Mouse (Mus musculus) stomach, embryonic 16.5 days (tissue): ENCODE data around the gene Gm26920. TPM values are rescaled to one million over a fixed set of nuclear protein-coding genes. Genes with fewer than 3 reads are reported as not detected.
"Not testable (repeated sequence)": the region's sequence is repeated elsewhere in the genome, so short reads cannot be mapped to it uniquely, and the experiment has no call there.

Experiments used
- ATAC-seq: fragments of 200-750 bp; cut with Nextera tagmentation; 2 replicates; pipeline ENCODE4 v1.8.0; 2017; ENCODE audit warnings: moderate number of reproducible peaks, moderate TSS enrichment; ENCODE audit not compliant: insufficient read depth, low FRiP score
- H3K27ac ChIP-seq: fragments of 300-500 bp; sonication (generic); 2 replicates; pipeline ENCODE4 v1.5.1; 2014; ENCODE audit warnings: low read length
- H3K27me3 ChIP-seq: fragments of 300-500 bp; sonication (generic); 2 replicates; pipeline ENCODE4 v1.6.1; 2014; ENCODE audit warnings: low read length, control low read depth, mixed read lengths; ENCODE audit not compliant: control insufficient read depth, insufficient read depth
- H3K36me3 ChIP-seq: fragments of 300-500 bp; sonication (generic); 2 replicates; pipeline ENCODE4 v1.6.1; 2014; ENCODE audit warnings: low read length; ENCODE audit not compliant: control insufficient read depth, insufficient read depth
- H3K4me1 ChIP-seq: fragments of 300-500 bp; sonication (generic); 2 replicates; pipeline ENCODE4 v1.6.1; 2014; ENCODE audit warnings: low read length, control low read depth, mixed read lengths; ENCODE audit not compliant: control insufficient read depth, insufficient read depth
- H3K4me2 ChIP-seq: fragments of 300-500 bp; sonication (generic); 2 replicates; pipeline ENCODE4 v1.6.1; 2014; ENCODE audit warnings: low read depth, low read length, mixed read lengths
- H3K4me3 ChIP-seq: fragments of 300-500 bp; sonication (generic); replicated peaks from 2 replicates; pipeline ENCODE4 v1.5.1; 2014; ENCODE audit warnings: mild to moderate bottlenecking, low read length
- H3K9ac ChIP-seq: fragments of 300-500 bp; sonication (generic); 2 replicates; pipeline ENCODE4 v1.6.1; 2014; ENCODE audit warnings: low read length
- H3K9me3 ChIP-seq: fragments of 300-500 bp; sonication (generic); replicated peaks from 2 replicates; pipeline ENCODE4 v1.6.1; 2016; ENCODE audit warnings: low read length, control low read depth; ENCODE audit not compliant: control insufficient read depth
- WGBS: fragments of 180-500 bp; shearing (Covaris S2); extraction: QIAGEN DNeasy Blood & Tissue Kit; methylation state at CpG from one replicate; pipeline ENCODE4 v1.1.7; 2014; 5-methylcytosine and 5-hydroxymethylcytosine counted together
- polyA plus RNA-seq: library from polyadenylated mRNA; unstranded; fragments of >200 nt; fragmentation: Nextera tagmentation; extraction: Ambion mirVana; gene quantifications from 2 replicates; pipeline ENCODE4 v1.2.1, GENCODE M21; 2015

Gene Gm26920
- 0.70 and 0.87 TPM in 2 replicates for polyA plus RNA-seq

DNA sequence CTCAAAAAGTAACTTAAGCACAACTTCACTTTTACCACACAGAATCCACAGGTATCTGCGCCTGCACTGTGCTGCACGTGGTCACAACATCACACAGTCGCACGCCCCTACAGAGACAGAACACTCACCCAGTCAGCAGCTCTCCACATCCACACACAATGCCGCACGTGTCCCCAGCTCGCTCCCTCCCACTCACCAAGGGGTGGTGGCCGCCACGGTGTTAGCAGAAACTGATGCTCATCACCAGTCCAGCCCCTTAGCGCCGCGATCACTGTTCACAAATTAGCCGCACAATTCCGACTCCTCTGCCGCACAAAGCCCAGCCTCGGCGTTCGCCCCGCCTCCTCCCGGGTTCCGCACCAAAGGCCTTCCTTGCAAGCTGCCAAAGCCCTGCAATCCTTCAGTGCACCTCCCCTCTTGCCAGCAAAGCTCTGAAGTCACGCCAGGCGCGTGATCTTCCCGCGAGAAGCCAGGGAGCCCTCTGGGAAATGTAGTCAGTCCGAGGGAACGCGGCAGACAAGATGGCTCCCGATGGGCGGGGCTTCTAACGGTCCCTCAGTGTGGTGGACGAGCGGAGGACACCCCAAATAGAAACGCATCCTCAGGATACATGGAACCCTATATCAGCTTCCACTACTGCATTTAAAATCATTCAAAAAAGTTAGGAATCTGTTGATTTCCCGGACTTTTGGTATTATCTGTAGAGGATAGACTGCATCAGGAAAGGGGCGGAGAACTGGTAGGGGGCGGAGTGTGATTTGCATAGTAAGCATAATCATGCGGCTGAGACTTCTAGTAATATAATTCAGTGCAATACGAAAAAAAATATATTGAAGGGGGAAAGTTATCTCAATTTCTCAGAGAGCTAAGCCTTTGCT lies at the start of gene Gm26920, which contains the start of gene Zfp566:
Gene Gm26920, minus strand, starts transcription at position 319 of the 878 bp plus-strand sequence.
Gene Zfp566, minus strand, starts transcription at position 436 of the 878 bp plus-strand sequence.
- WGBS = under 1% methylated on average over 40 of the region's 40 CpGs
- Histone ChIP-seq H3K4me2 (peak within 1 kb of the TSS; percentile 95), H3K4me1 (peaks cover 16% of the 10 kb centered on the region), H3K27ac (peak within 1 kb of the TSS; percentile 79), H3K9ac (peak within 1 kb of the TSS; percentile 82), H3K27me3 (no peaks in the 10 kb centered on the region), H3K4me3 (peak within 1 kb of the TSS; percentile 73), H3K9me3 (no peaks in the 10 kb centered on the region), H3K36me3 (peaks cover 4% of the 10 kb centered on the region; the same call in 1 of the 2 replicates)
- ATAC-seq = peak; percentile 91

DNA sequence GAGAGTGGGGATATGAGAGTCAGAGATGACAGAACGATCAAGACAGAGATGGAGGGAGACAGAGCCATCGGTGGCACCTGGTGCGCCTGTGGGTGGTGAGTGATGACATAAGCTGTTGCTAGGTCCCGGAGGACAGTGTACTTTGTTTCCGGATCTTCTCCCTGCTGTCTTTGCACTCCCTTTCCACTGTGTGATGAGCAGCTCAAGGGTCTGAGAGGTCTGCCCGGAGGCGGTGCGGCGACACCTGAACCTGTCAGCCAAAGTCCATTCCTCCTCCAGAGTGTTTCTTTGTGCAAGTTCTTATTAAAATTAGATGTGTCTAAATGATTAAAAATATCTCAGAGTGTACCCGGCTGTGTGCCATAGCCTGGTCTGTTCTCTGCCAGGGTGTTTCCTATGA lies 46.6 kb upstream of the Gm26920 start:
- Histone ChIP-seq H3K4me1 (no peaks in the 10 kb centered on the region), H3K36me3 (peaks cover 30% of the 10 kb centered on the region), H3K9ac (no peak overlapping the region), H3K9me3 (peaks cover 7% of the 10 kb centered on the region; the same call in 1 of the 2 replicates), H3K4me3 (no peak overlapping the region), H3K4me2 (no peak overlapping the region), H3K27me3 (no peaks in the 10 kb centered on the region), H3K27ac (no peak overlapping the region)
- 86% methylated on average over 10 of the region's 10 CpGs for WGBS
- no peak for ATAC-seq

GRCm38 (mm10) chr7:30132396-30132795 lies 42.2 kb upstream of the Gm26920 start:
- no peak overlapping the region for H3K4me3 ChIP-seq
- no peak overlapping the region for H3K9ac ChIP-seq
- H3K4me1 ChIP-seq = no peaks in the 10 kb centered on the region
- no peak for ATAC-seq
- H3K4me2 ChIP-seq = no peak overlapping the region
- peaks cover 7% of the 10 kb centered on the region; the same call in 1 of the 2 replicates for H3K9me3 ChIP-seq
- no peak overlapping the region for H3K27ac ChIP-seq
- WGBS = 92% methylated on average over 4 of the region's 4 CpGs
- H3K27me3 ChIP-seq = no peaks in the 10 kb centered on the region
- H3K36me3 ChIP-seq = peaks cover 36% of the 10 kb centered on the region

GRCm38 (mm10) chr7:30129900-30130299 lies 39.7 kb upstream of the Gm26920 start:
- H3K36me3 ChIP-seq = peaks cover 31% of the 10 kb centered on the region
- WGBS = 89% methylated on average over 8 of the region's 8 CpGs

GRCm38 (mm10) chr7:30122188-30122530 lies 31.9 kb upstream of the Gm26920 start:
- H3K4me3 ChIP-seq = peak overlapping the region; percentile 62
- peak overlapping the region; percentile 75 for H3K4me2 ChIP-seq
- no peaks in the 10 kb centered on the region for H3K4me1 ChIP-seq
- WGBS = 4% methylated on average over 15 of the region's 15 CpGs
- no peaks in the 10 kb centered on the region for H3K27me3 ChIP-seq
- H3K27ac ChIP-seq = peak overlapping the region; percentile 19; the same call in 1 of the 2 replicates
- H3K36me3 ChIP-seq = 0 out of 2 replicates have a peak, but pooled peaks cover under 1% of the 10 kb centered on the region
- peak overlapping the region; percentile 77 for H3K9ac ChIP-seq
- ATAC-seq = 0 out of 2 replicates have a peak, but pooled peaks have one; percentile 1
- no peaks in the 10 kb centered on the region for H3K9me3 ChIP-seq

More at GRCm38 (mm10) chr7:30129900-30130299, 39.7 kb upstream of the Gm26920 start:
- H3K27ac ChIP-seq = no peak overlapping the region
- no peaks in the 10 kb centered on the region for H3K4me1 ChIP-seq
- H3K27me3 ChIP-seq = no peaks in the 10 kb centered on the region
- no peak for ATAC-seq
- no peak overlapping the region for H3K4me2 ChIP-seq
- peaks cover 7% of the 10 kb centered on the region; the same call in 1 of the 2 replicates for H3K9me3 ChIP-seq
- H3K4me3 ChIP-seq = no peak overlapping the region
- H3K9ac ChIP-seq = no peak overlapping the region

- Histone ChIP-seq H3K27ac (peak within 1 kb of the TSS; percentile 55), H3K27me3 (no peaks in the 10 kb centered on the region), H3K36me3 (no peaks in the 10 kb centered on the region), H3K9ac (peak within 1 kb of the TSS; percentile 77), H3K4me2 (peak within 1 kb of the TSS; percentile 75), H3K9me3 (no peaks in the 10 kb centered on the region), H3K4me3 (peak within 1 kb of the TSS; percentile 62), H3K4me1 (no peaks in the 10 kb centered on the region)
- ATAC-seq = peak; percentile 96
- under 1% methylated on average over 61 of the region's 61 CpGs for WGBS
These were observed 31.3 kb upstream of the Gm26920 start, which contains the start of gene Zfp382 for GRCm38 (mm10) chr7:30121308-30122187. Gene Zfp382 (plus strand): TSS chr7:30121942.

DNA sequence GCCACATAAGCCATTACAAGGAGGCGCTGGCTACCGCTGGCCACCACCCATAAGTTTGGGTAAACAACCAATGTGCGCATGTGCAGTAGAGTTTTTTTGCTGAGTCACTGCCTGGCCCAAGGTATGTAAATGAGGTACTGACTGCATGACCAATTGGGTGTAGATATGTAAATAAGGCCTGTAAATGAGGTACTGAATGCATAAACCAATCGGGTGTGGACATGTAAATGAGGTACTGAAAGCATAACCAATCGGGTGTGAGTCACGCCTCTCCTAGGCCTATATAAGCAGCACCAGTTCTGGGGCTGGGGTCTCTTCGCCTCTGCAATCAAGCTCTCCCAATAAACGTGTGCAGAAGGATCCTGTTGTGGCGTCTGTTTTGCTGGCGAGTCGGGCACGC lies 27.7 kb upstream of the Gm26920 start:
- H3K4me2 ChIP-seq = not testable (repeated sequence)

GRCm38 (mm10) chr7:30116076-30116475 lies 25.9 kb upstream of the Gm26920 start:
- no peak overlapping the region for H3K4me3 ChIP-seq
- no peaks in the 10 kb centered on the region for H3K4me1 ChIP-seq
- H3K9ac ChIP-seq = no peak overlapping the region
- WGBS = 95% methylated on average over 5 of the region's 5 CpGs
- H3K27me3 ChIP-seq = no peaks in the 10 kb centered on the region
- no peaks in the 10 kb centered on the region for H3K36me3 ChIP-seq
- no peak overlapping the region for H3K27ac ChIP-seq
- H3K9me3 ChIP-seq = 0 out of 2 replicates have a peak, but pooled peaks cover 10% of the 10 kb centered on the region
- no peak for ATAC-seq
- no peak overlapping the region for H3K4me2 ChIP-seq

More for the DNA sequence above, 27.7 kb upstream of the Gm26920 start:
- not testable (repeated sequence) for H3K27me3 ChIP-seq, H3K4me3 ChIP-seq, H3K9ac ChIP-seq, H3K4me1 ChIP-seq, H3K27ac ChIP-seq, H3K36me3 ChIP-seq, ATAC-seq
- 90% methylated on average over 12 of the region's 12 CpGs for WGBS
- 0 out of 2 replicates have a peak, but pooled peaks cover 10% of the 10 kb centered on the region for H3K9me3 ChIP-seq
